Mouse (Mus musculus): ENCODE data around the gene Dlg2. TPM values are rescaled to one million over a fixed set of nuclear protein-coding genes. Genes with fewer than 3 reads are reported as not detected.

Dlg2 gene
- total and polyA plus RNA-seq, 3 experiments = 0.49 to 0.68 TPM; not detected in 1

- Histone ChIP-seq H3K27me3 (ENCODE audit: insufficient read depth, low read length) (no peaks in the 10 kb centered on the region; the same call in 1 of the 2 replicates), H3K9me3 (replicated peaks) (no peaks in the 10 kb centered on the region), H3K4me1 (ENCODE audit: insufficient read depth, low read depth, low read length) (no peaks in the 10 kb centered on the region), H3K4me3 (ENCODE audit: low read depth, low read length) (no peak overlapping the region), H3K36me3 (replicated peaks) (no peaks in the 10 kb centered on the region)
- DNase-seq (ENCODE audit: low spot score) (no peak), ATAC-seq (ENCODE audit: extremely low read depth, insufficient number of reproducible peaks, low FRiP score, poor library complexity, severe bottlenecking) (no peak)
- no peak for TF ChIP-seq GATA2 (IDR thresholded peaks at IDR 0.05; ENCODE audit: borderline replicate concordance, low read depth, low read length)
- no peak for TF ChIP-seq GATA1 (IDR thresholded peaks at IDR 0.05; ENCODE audit: borderline replicate concordance, low read length)
- no peak for TF ChIP-seq CTCF (IDR thresholded peaks at IDR 0.05; ENCODE audit: low read depth, low read length)
These were observed 947.3 kb downstream of the Dlg2 start for GRCm38 (mm10) chr7:91423784-91424183.

GRCm38 (mm10) chr7:91429712-91430275 lies 953.3 kb downstream of the Dlg2 start:
- H3K4me3 ChIP-seq (ENCODE audit: low read depth, low read length) = no peak overlapping the region
- H3K9me3 ChIP-seq (replicated peaks) = no peaks in the 10 kb centered on the region
- no peaks in the 10 kb centered on the region for H3K36me3 ChIP-seq (replicated peaks)
- ATAC-seq (ENCODE audit: extremely low read depth, insufficient number of reproducible peaks, low FRiP score, poor library complexity, severe bottlenecking) = no peak
- TF ChIP-seq CTCF (IDR thresholded peaks at IDR 0.05; ENCODE audit: low read depth, low read length) (no peak), GATA2 (IDR thresholded peaks at IDR 0.05; ENCODE audit: borderline replicate concordance, low read depth, low read length) (no peak), GATA1 (IDR thresholded peaks at IDR 0.05; ENCODE audit: borderline replicate concordance, low read length) (no peak), POLR2AphosphoS5 (IDR thresholded peaks at IDR 0.05; ENCODE audit: insufficient replicate concordance, low read depth, low read length) (no peak), TAL1 (conservative IDR thresholded peaks at IDR 0.05; ENCODE audit: low read depth, low read length) (no peak)
- no peaks in the 10 kb centered on the region; the same call in 1 of the 2 replicates for H3K27me3 ChIP-seq (ENCODE audit: insufficient read depth, low read length)
- no peaks in the 10 kb centered on the region for H3K4me1 ChIP-seq (ENCODE audit: insufficient read depth, low read depth, low read length)
- no peak for DNase-seq (ENCODE audit: low spot score)

- H3K36me3 ChIP-seq (replicated peaks) = no peaks in the 10 kb centered on the region
- H3K4me3 ChIP-seq (ENCODE audit: low read depth, low read length) = no peak overlapping the region
- TF ChIP-seq POLR2AphosphoS5 (IDR thresholded peaks at IDR 0.05; ENCODE audit: insufficient replicate concordance, low read depth, low read length) (no peak), CTCF (IDR thresholded peaks at IDR 0.05; ENCODE audit: low read depth, low read length) (peak; percentile 33), TAL1 (conservative IDR thresholded peaks at IDR 0.05; ENCODE audit: low read depth, low read length) (no peak), GATA2 (IDR thresholded peaks at IDR 0.05; ENCODE audit: borderline replicate concordance, low read depth, low read length) (no peak), GATA1 (IDR thresholded peaks at IDR 0.05; ENCODE audit: borderline replicate concordance, low read length) (no peak)
- H3K9me3 ChIP-seq (replicated peaks) = no peaks in the 10 kb centered on the region
- H3K27me3 ChIP-seq (ENCODE audit: insufficient read depth, low read length) = no peaks in the 10 kb centered on the region
- ATAC-seq (ENCODE audit: extremely low read depth, insufficient number of reproducible peaks, low FRiP score, poor library complexity, severe bottlenecking) = peak; percentile 40
- DNase-seq (ENCODE audit: low spot score) = peak; percentile 1
- no peaks in the 10 kb centered on the region for H3K4me1 ChIP-seq (ENCODE audit: insufficient read depth, low read depth, low read length)
These were observed 955.2 kb downstream of the Dlg2 start for GRCm38 (mm10) chr7:91431594-91432240.

GRCm38 (mm10) chr7:91432563-91432962 lies 956.1 kb downstream of the Dlg2 start:
- no peaks in the 10 kb centered on the region for H3K36me3 ChIP-seq (replicated peaks)
- ATAC-seq (ENCODE audit: extremely low read depth, insufficient number of reproducible peaks, low FRiP score, poor library complexity, severe bottlenecking) (no peak), DNase-seq (ENCODE audit: low spot score) (no peak)
- no peaks in the 10 kb centered on the region for H3K9me3 ChIP-seq (replicated peaks)
- no peak overlapping the region for H3K4me3 ChIP-seq (ENCODE audit: low read depth, low read length)
- H3K27me3 ChIP-seq (ENCODE audit: insufficient read depth, low read length) = no peaks in the 10 kb centered on the region
- no peaks in the 10 kb centered on the region for H3K4me1 ChIP-seq (ENCODE audit: insufficient read depth, low read depth, low read length)
- no peak for TF ChIP-seq TAL1 (conservative IDR thresholded peaks at IDR 0.05; ENCODE audit: low read depth, low read length)
- TF ChIP-seq GATA1 (IDR thresholded peaks at IDR 0.05; ENCODE audit: borderline replicate concordance, low read length) = no peak
- TF ChIP-seq CTCF (IDR thresholded peaks at IDR 0.05; ENCODE audit: low read depth, low read length) = no peak
- no peak for TF ChIP-seq POLR2AphosphoS5 (IDR thresholded peaks at IDR 0.05; ENCODE audit: insufficient replicate concordance, low read depth, low read length)
- TF ChIP-seq GATA2 (IDR thresholded peaks at IDR 0.05; ENCODE audit: borderline replicate concordance, low read depth, low read length) = no peak

- DNase-seq (ENCODE audit: low spot score) (no peak), ATAC-seq (ENCODE audit: extremely low read depth, insufficient number of reproducible peaks, low FRiP score, poor library complexity, severe bottlenecking) (no peak)
- Histone ChIP-seq H3K4me1 (ENCODE audit: insufficient read depth, low read depth, low read length) (no peaks in the 10 kb centered on the region), H3K4me3 (ENCODE audit: low read depth, low read length) (no peak overlapping the region), H3K9me3 (replicated peaks) (no peaks in the 10 kb centered on the region), H3K36me3 (replicated peaks) (no peaks in the 10 kb centered on the region), H3K27me3 (ENCODE audit: insufficient read depth, low read length) (no peaks in the 10 kb centered on the region)
- TF ChIP-seq TAL1 (conservative IDR thresholded peaks at IDR 0.05; ENCODE audit: low read depth, low read length) (no peak), GATA2 (IDR thresholded peaks at IDR 0.05; ENCODE audit: borderline replicate concordance, low read depth, low read length) (no peak), GATA1 (IDR thresholded peaks at IDR 0.05; ENCODE audit: borderline replicate concordance, low read length) (no peak), POLR2AphosphoS5 (IDR thresholded peaks at IDR 0.05; ENCODE audit: insufficient replicate concordance, low read depth, low read length) (no peak), CTCF (IDR thresholded peaks at IDR 0.05; ENCODE audit: low read depth, low read length) (no peak)
These were observed 958.3 kb downstream of the Dlg2 start for GRCm38 (mm10) chr7:91434739-91435138.

GRCm38 (mm10) chr7:91440326-91440725 lies 963.9 kb downstream of the Dlg2 start:
- TF ChIP-seq CTCF (IDR thresholded peaks at IDR 0.05; ENCODE audit: low read depth, low read length) (no peak), GATA2 (IDR thresholded peaks at IDR 0.05; ENCODE audit: borderline replicate concordance, low read depth, low read length) (no peak)
- DNase-seq (ENCODE audit: low spot score) (no peak), ATAC-seq (ENCODE audit: extremely low read depth, insufficient number of reproducible peaks, low FRiP score, poor library complexity, severe bottlenecking) (no peak)
- Histone ChIP-seq H3K4me3 (ENCODE audit: low read depth, low read length) (no peak overlapping the region), H3K4me1 (ENCODE audit: insufficient read depth, low read depth, low read length) (no peaks in the 10 kb centered on the region), H3K27me3 (ENCODE audit: insufficient read depth, low read length) (no peaks in the 10 kb centered on the region), H3K36me3 (replicated peaks) (no peaks in the 10 kb centered on the region), H3K9me3 (replicated peaks) (no peaks in the 10 kb centered on the region)

Data from G1E (cell line).